Mouse (Mus musculus) forebrain, postnatal 0 days (tissue): ENCODE results near the gene Nom1. TPM values are rescaled to one million over a fixed set of nuclear protein-coding genes. Genes with fewer than 3 reads are reported as not detected.
A peak's percentile ranks its signal among the peaks of the same experiment; 100 is the strongest.

Experiments
- ATAC-seq: fragments of 200-750 bp; cut with Nextera tagmentation; 2 replicates; pipeline ENCODE4 v1.8.0; 2017; ENCODE audit warnings: mild to moderate bottlenecking, moderate library complexity
- DNase-seq: peaks from one replicate; pipeline ENCODE4 v3.0.0-alpha.2; 2015
- H3K27ac ChIP-seq: fragments of 300-500 bp; sonication (generic); 2 replicates; pipeline ENCODE4 v1.5.1; 2014; ENCODE audit warnings: low read depth, mild to moderate bottlenecking, antibody characterized with exemption, low read length, moderate library complexity, mixed read lengths
- H3K27me3 ChIP-seq: fragments of 300-500 bp; sonication (generic); 2 replicates; pipeline ENCODE4 v1.6.1; 2014; ENCODE audit warnings: mild to moderate bottlenecking, low read length, mixed read lengths; ENCODE audit not compliant: insufficient read depth
- H3K36me3 ChIP-seq: fragments of 300-500 bp; sonication (generic); 2 replicates; pipeline ENCODE4 v1.6.1; 2014; ENCODE audit warnings: mild to moderate bottlenecking, moderate library complexity; ENCODE audit not compliant: insufficient read depth
- H3K4me1 ChIP-seq: fragments of 300-500 bp; sonication (generic); 2 replicates; pipeline ENCODE4 v1.6.1; 2014; ENCODE audit warnings: antibody characterized with exemption; ENCODE audit not compliant: insufficient read depth
- H3K4me2 ChIP-seq: fragments of 300-500 bp; sonication (generic); 2 replicates; pipeline ENCODE4 v1.6.1; 2014; ENCODE audit warnings: low read depth, mild to moderate bottlenecking, moderate library complexity
- H3K4me3 ChIP-seq: fragments of 300-500 bp; sonication (generic); 2 replicates; pipeline ENCODE4 v1.5.1; 2014; ENCODE audit warnings: low read depth, low read length, mixed read lengths
- H3K9ac ChIP-seq: fragments of 300-500 bp; sonication (generic); 2 replicates; pipeline ENCODE4 v1.6.1; 2014; ENCODE audit warnings: mild to moderate bottlenecking
- H3K9me3 ChIP-seq: fragments of 300-500 bp; sonication (generic); 2 replicates; pipeline ENCODE4 v1.6.1; 2016; ENCODE audit warnings: low read length
- CTCF ChIP-seq: sonication (generic); IDR thresholded peaks from 2 replicates; pipeline ENCODE4 v1.5.1; 2016; ENCODE audit warnings: antibody characterized with exemption, control low read depth, low read depth
- WGBS: fragments of 180-500 bp; shearing (Covaris S2); extraction: QIAGEN DNeasy Blood & Tissue Kit; methylation state at CpG from one replicate; pipeline ENCODE4 v1.1.7; 2014; 5-methylcytosine and 5-hydroxymethylcytosine counted together
- polyA plus RNA-seq: library from polyadenylated mRNA; unstranded; fragments of >200 nt; fragmentation: Nextera tagmentation; extraction: Ambion mirVana; gene quantifications from 2 replicates; pipeline ENCODE4 v1.2.1, GENCODE M21; 2015
- total RNA-seq: library from RNA; depleted of rRNA; stranded (reverse); fragments of >200 nt; gene quantifications from 2 replicates; pipeline ENCODE4 v1.2.3, GENCODE M21; 2014; rRNA removed

Nom1 gene
- total RNA-seq = 18.0 and 29.6 TPM in 2 replicates
- 9.7 and 17.0 TPM in 2 replicates for polyA plus RNA-seq

GRCm38 (mm10) chr5:29434228-29434871, at the start of gene Nom1:
Nom1 (plus strand) TSS chr5:29434664.
- 0 out of 2 replicates have a peak, but pooled peaks have one; percentile 13 for TF ChIP-seq CTCF
- H3K27me3 ChIP-seq = no peaks in the 10 kb centered on the region
- H3K4me2 ChIP-seq = peak within 1 kb of the TSS; percentile 94
- H3K4me3 ChIP-seq = peak within 1 kb of the TSS; percentile 80
- H3K27ac ChIP-seq = peak within 1 kb of the TSS; percentile 77
- no peaks in the 10 kb centered on the region for H3K9me3 ChIP-seq
- DNase-seq (peak; percentile 95), ATAC-seq (peak; percentile 100)
- H3K36me3 ChIP-seq = peaks cover 22% of the 10 kb centered on the region
- H3K9ac ChIP-seq = peak within 1 kb of the TSS; percentile 75
- peaks cover 22% of the 10 kb centered on the region for H3K4me1 ChIP-seq
- WGBS = 5% methylated on average over 29 of the region's 29 CpGs

- ATAC-seq = no peak
- H3K9me3 ChIP-seq = no peaks in the 10 kb centered on the region
Measured at GRCm38 (mm10) chr5:29387591-29387990, 46.9 kb upstream of the Nom1 start.

GRCm38 (mm10) chr5:29388181-29388943, 46.1 kb upstream of the Nom1 start:
- H3K4me2 ChIP-seq = no peak overlapping the region
- ATAC-seq (no peak), DNase-seq (no peak)
- no peaks in the 10 kb centered on the region for H3K4me1 ChIP-seq
- TF ChIP-seq CTCF = no peak
- WGBS = 60% methylated on average over 7 of the region's 7 CpGs
- H3K27me3 ChIP-seq = no peaks in the 10 kb centered on the region; the same call in 1 of the 2 replicates
- H3K9ac ChIP-seq = no peak overlapping the region
- no peak overlapping the region; the same call in 1 of the 2 replicates for H3K27ac ChIP-seq
- no peak overlapping the region for H3K4me3 ChIP-seq
- H3K36me3 ChIP-seq = no peaks in the 10 kb centered on the region
- H3K9me3 ChIP-seq = no peaks in the 10 kb centered on the region

More at GRCm38 (mm10) chr5:29387591-29387990, 46.9 kb upstream of the Nom1 start:
- no peak for DNase-seq
- H3K27me3 ChIP-seq = no peaks in the 10 kb centered on the region; the same call in 1 of the 2 replicates
- no peak overlapping the region for H3K4me3 ChIP-seq
- 74% methylated on average over 1 of the region's 1 CpGs for WGBS
- H3K27ac ChIP-seq = no peak overlapping the region
- no peaks in the 10 kb centered on the region for H3K36me3 ChIP-seq
- no peaks in the 10 kb centered on the region for H3K4me1 ChIP-seq
- TF ChIP-seq CTCF = no peak
- H3K9ac ChIP-seq = no peak overlapping the region
- H3K4me2 ChIP-seq = no peak overlapping the region

GRCm38 (mm10) chr5:29388944-29389765, 45.3 kb upstream of the Nom1 start:
- peak; percentile 45 for ATAC-seq
- H3K9me3 ChIP-seq = no peaks in the 10 kb centered on the region
- no peaks in the 10 kb centered on the region for H3K4me1 ChIP-seq
- H3K27me3 ChIP-seq = no peaks in the 10 kb centered on the region; the same call in 1 of the 2 replicates
- H3K27ac ChIP-seq = no peak overlapping the region
- H3K4me3 ChIP-seq = no peak overlapping the region
- DNase-seq = peak; percentile 52
- 20% methylated on average over 15 of the region's 15 CpGs for WGBS
- H3K9ac ChIP-seq = no peak overlapping the region
- H3K36me3 ChIP-seq = no peaks in the 10 kb centered on the region
- TF ChIP-seq CTCF = peak; percentile 78
- no peak overlapping the region for H3K4me2 ChIP-seq

- DNase-seq (no peak), ATAC-seq (no peak)
- Histone ChIP-seq H3K36me3 (no peaks in the 10 kb centered on the region), H3K4me3 (no peak overlapping the region), H3K9ac (no peak overlapping the region), H3K27me3 (no peaks in the 10 kb centered on the region), H3K9me3 (no peaks in the 10 kb centered on the region), H3K4me1 (no peaks in the 10 kb centered on the region), H3K27ac (no peak overlapping the region), H3K4me2 (no peak overlapping the region)
- 68% methylated on average over 4 of the region's 4 CpGs for WGBS
- no peak for TF ChIP-seq CTCF
Measured at GRCm38 (mm10) chr5:29398427-29398826, 36.0 kb upstream of the Nom1 start.

- H3K9me3 ChIP-seq = no peaks in the 10 kb centered on the region
- H3K27me3 ChIP-seq = no peaks in the 10 kb centered on the region
- no peaks in the 10 kb centered on the region for H3K36me3 ChIP-seq
- no peak overlapping the region for H3K27ac ChIP-seq
- no peak overlapping the region for H3K4me2 ChIP-seq
- H3K4me1 ChIP-seq = no peaks in the 10 kb centered on the region
- no peak overlapping the region for H3K4me3 ChIP-seq
- no peak overlapping the region for H3K9ac ChIP-seq
- ATAC-seq (no peak), DNase-seq (no peak)
- TF ChIP-seq CTCF = no peak
Measured at GRCm38 (mm10) chr5:29410854-29411253, 23.6 kb upstream of the Nom1 start.
